Mouse (Mus musculus) embryo, embryonic 9.5 days (tissue): ENCODE results near the gene Btnl2.
"Not testable (repeated sequence)": the region's sequence is repeated elsewhere in the genome, so short reads cannot be mapped to it uniquely, and the experiment has no call there.

ENCODE experiments used
- DNase-seq: peaks from one replicate; pipeline ENCODE4 v3.0.0-alpha.2; 2017; ENCODE audit errors: extremely low spot score

The Btnl2 gene

GRCm38 (mm10) chr17:34354539-34354938 is at the start of gene Btnl2:
TSS of gene Btnl2 (plus strand) at chr17:34354822.
- DNase-seq = no peak

GRCm38 (mm10) chr17:34305380-34306030 is 49.1 kb upstream of the Btnl2 start, which contains the start of gene H2-Eb1:
TSS of gene H2-Eb1 (plus strand) at chr17:34305867.
- peak; percentile 79 for DNase-seq

- no peak for DNase-seq
Observed at GRCm38 (mm10) chr17:34306407-34306806, 48.2 kb upstream of the Btnl2 start.

GRCm38 (mm10) chr17:34307216-34307615 is 47.4 kb upstream of the Btnl2 start:
- no peak for DNase-seq

GRCm38 (mm10) chr17:34308161-34308560 is 46.5 kb upstream of the Btnl2 start:
- no peak for DNase-seq

GRCm38 (mm10) chr17:34309225-34309624 is 45.4 kb upstream of the Btnl2 start:
- peak; percentile 24 for DNase-seq

- peak; percentile 71 for DNase-seq
Observed at GRCm38 (mm10) chr17:34309683-34310385, 44.8 kb upstream of the Btnl2 start.

GRCm38 (mm10) chr17:34310526-34310925 is 44.1 kb upstream of the Btnl2 start:
- not testable (repeated sequence) for DNase-seq

GRCm38 (mm10) chr17:34312185-34312584 is 42.4 kb upstream of the Btnl2 start:
- DNase-seq = no peak

- DNase-seq = peak; percentile 77
Observed at GRCm38 (mm10) chr17:34313393-34313792, 41.2 kb upstream of the Btnl2 start.

GRCm38 (mm10) chr17:34314286-34314685 is 40.3 kb upstream of the Btnl2 start:
- no peak for DNase-seq

GRCm38 (mm10) chr17:34315512-34315911 is 39.1 kb upstream of the Btnl2 start:
- no peak for DNase-seq

GRCm38 (mm10) chr17:34316697-34317096 is 37.9 kb upstream of the Btnl2 start:
- DNase-seq = no peak

GRCm38 (mm10) chr17:34317275-34317674 is 37.3 kb upstream of the Btnl2 start:
- DNase-seq = no peak

- no peak for DNase-seq
Observed at GRCm38 (mm10) chr17:34325436-34325835, 29.2 kb upstream of the Btnl2 start, which contains the start of gene H2-Eb2. TSS of gene H2-Eb2 (plus strand) at chr17:34325665.

- no peak for DNase-seq
Observed at GRCm38 (mm10) chr17:34326373-34326772, 28.2 kb upstream of the Btnl2 start.

GRCm38 (mm10) chr17:34329807-34330206 is 24.8 kb upstream of the Btnl2 start:
- DNase-seq = no peak

- DNase-seq = no peak
Observed at GRCm38 (mm10) chr17:34331200-34331599, 23.4 kb upstream of the Btnl2 start.

GRCm38 (mm10) chr17:34340619-34341402 is 13.8 kb upstream of the Btnl2 start:
- DNase-seq = no peak

GRCm38 (mm10) chr17:34344882-34345281 is 9.7 kb upstream of the Btnl2 start:
- no peak for DNase-seq

- no peak for DNase-seq
Observed at GRCm38 (mm10) chr17:34345486-34345885, 9.1 kb upstream of the Btnl2 start.

- no peak for DNase-seq
Observed at GRCm38 (mm10) chr17:34346041-34346440, 8.6 kb upstream of the Btnl2 start.
